ENCODE assay signal across 13 mouse cellular contexts in the genomic region with DNA sequence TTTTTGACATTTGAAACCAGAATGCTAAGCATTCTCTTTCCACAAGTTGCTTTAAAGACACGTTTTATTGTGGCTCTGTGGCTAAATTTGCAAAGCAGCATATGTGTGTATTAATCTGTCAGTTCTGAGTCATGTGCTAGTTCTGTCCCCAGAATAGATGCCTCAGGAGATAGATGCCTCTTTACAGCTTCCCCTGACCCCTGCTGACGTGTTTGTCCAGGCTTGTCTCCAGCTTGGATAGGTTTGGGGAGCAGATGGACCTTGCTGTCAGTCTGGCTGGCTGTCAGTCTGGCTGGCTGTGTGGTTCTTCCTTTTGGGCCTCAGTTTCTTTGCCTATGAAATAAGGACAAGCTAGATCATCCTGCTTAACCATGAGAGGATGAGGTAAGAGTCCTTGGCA.
DNase-seq lines count a peak whose midpoint lies in the region; TF ChIP-seq lines count a peak whose summit lies in the region.
"Had no signal": no experiment of that assay in that cellular context is flagged by ENCODE, and none has a peak within 500 bp of the region (broad histone marks: within the 10 kb centered on the region; RNA-seq: fewer than 3 reads in every experiment).

No protein-coding gene starts in this region.

- peak; percentile 55 for DNase-seq in kidney, postnatal 10 days
- DNase-seq in kidney, postnatal 4 days, result no peak
- peak; percentile 48 for DNase-seq in right cerebral cortex, adult 18-20 months
- DNase-seq in right cerebral cortex, postnatal 14 days, result no peak
- peak; percentile 39 for DNase-seq in cerebellum, adult 9-10 months
- no peak for DNase-seq in spleen, postnatal 36 days (ENCODE audit: low spot score in 2 of 2)
- no peak for DNase-seq in heart, adult 2 months
- DNase-seq: gastrocnemius, postnatal 14 days; heart, postnatal 10 days; lung, postnatal 36 days had no signal

- H3K79me2 ChIP-seq in heart, adult 2 months (replicated peaks; ENCODE audit: control insufficient read depth, insufficient read depth, low read length), result no peaks in the 10 kb centered on the region

- TF ChIP-seq CTCF in heart, adult 2 months (IDR thresholded peaks at IDR 0.05), result no peak

- whole genome bisulfite sequencing in heart, adult 2 months, result 43% methylated on average over 2 of the region's 2 CpGs

- H3K9ac ChIP-seq in heart, adult 2 months (ENCODE audit: low read depth, low read length), result no peak overlapping the region
- H3K9ac ChIP-seq: embryonic facial prominence, embryonic 12.5 days; limb, embryonic 15.5 days had no signal

- no peak for TF ChIP-seq EP300 in heart, adult 2 months (IDR thresholded peaks at IDR 0.05; ENCODE audit: insufficient read depth, low read depth, low read length)

- H3K36me3 ChIP-seq in heart, adult 2 months (ENCODE audit: control insufficient read depth, insufficient read depth, low read length), result no peaks in the 10 kb centered on the region
- H3K36me3 ChIP-seq: embryonic facial prominence, embryonic 12.5 days; limb, embryonic 15.5 days had no signal

- H3K4me3 ChIP-seq in heart, adult 2 months, result no peak overlapping the region
- H3K4me3 ChIP-seq: embryonic facial prominence, embryonic 12.5 days; limb, embryonic 15.5 days had no signal

- no peak overlapping the region for H3K27ac ChIP-seq in heart, adult 2 months
- H3K27ac ChIP-seq: embryonic facial prominence, embryonic 12.5 days; limb, embryonic 15.5 days; stomach, postnatal 0 days had no signal

- H3K4me1 ChIP-seq in heart, adult 2 months (ENCODE audit: control insufficient read depth, insufficient read depth, low read length), result no peaks in the 10 kb centered on the region; the same call in 1 of the 2 replicates
- H3K4me1 ChIP-seq: embryonic facial prominence, embryonic 12.5 days; limb, embryonic 15.5 days had no signal

- intact Hi-C loops in heart, adult 2 months (cut with DNase I), result no loop called here

- H3K27me3 ChIP-seq in heart, adult 2 months (ENCODE audit: control insufficient read depth, insufficient read depth, low read length), result no peaks in the 10 kb centered on the region
- H3K27me3 ChIP-seq: embryonic facial prominence, embryonic 12.5 days; limb, embryonic 15.5 days had no signal

- no peak for TF ChIP-seq POLR2A in heart, adult 2 months (IDR thresholded peaks at IDR 0.05; ENCODE audit: insufficient read depth, low read depth, low read length)

Comparison
In these comparisons a context has a peak if more than half of its experiments do, and no peak if none do; other contexts are left out.
1. DNase-seq: peak in kidney, postnatal 10 days (single experiment), right cerebral cortex, adult 18-20 months (single experiment) and cerebellum, adult 9-10 months (single experiment); none in kidney, postnatal 4 days (0 of 2), right cerebral cortex, postnatal 14 days (single experiment), spleen, postnatal 36 days (0 of 2) and heart, adult 2 months (0 of 2).